Mouse (Mus musculus) embryonic fibroblast, embryonic 13.5 days (primary cell): Measurements from ENCODE around the gene Lsm14b.

Experiments used
- CTCF ChIP-seq: IDR thresholded peaks from 2 replicates; pipeline ENCODE4 v1.5.1; 2011; ENCODE audit warnings: mild to moderate bottlenecking, control low read depth, low read length, moderate library complexity, borderline replicate concordance; ENCODE audit not compliant: insufficient read depth
- POLR2A ChIP-seq: IDR thresholded peaks from 2 replicates; pipeline ENCODE4 v1.6.1; 2011; ENCODE audit warnings: low read depth, mild to moderate bottlenecking, control low read depth, low read length, moderate library complexity

GRCm38 (mm10) chr2:180011370-180011769, 13.4 kb upstream of the Lsm14b start:
- TF ChIP-seq POLR2A, result no peak
- no peak for TF ChIP-seq CTCF
